Mouse (Mus musculus) CH12.LX (cell line): ENCODE measurements around the gene Rragd.

Experiments
- CHD2 ChIP-seq: IDR thresholded peaks from 2 replicates; pipeline ENCODE4 v1.6.1; 2011; ENCODE audit warnings: low read length, improper control_type of control experiment
- CTCF ChIP-seq, 2 experiments: IDR thresholded peaks in 1 of 2; conservative IDR thresholded peaks in 1 of 2; 2 replicates each; pipeline ENCODE4 v1.5.1; 2011 to 2012; ENCODE audit warnings: low read depth in 2 of 2, low read length in 2 of 2, improper control_type of control experiment in 1 of 2, inconsistent platforms in 1 of 2, mild to moderate bottlenecking in 1 of 2, moderate library complexity in 1 of 2
- E2F4 ChIP-seq: IDR thresholded peaks from 2 replicates; pipeline ENCODE4 v1.6.1; 2011; ENCODE audit warnings: low read depth, low read length, improper control_type of control experiment; ENCODE audit not compliant: insufficient replicate concordance
- ETS1 ChIP-seq: conservative IDR thresholded peaks from 2 replicates; pipeline ENCODE4 v1.6.1; 2012; ENCODE audit warnings: low read depth, mild to moderate bottlenecking, inconsistent platforms, low read length, improper control_type of control experiment, moderate library complexity
- MAX ChIP-seq: IDR thresholded peaks from 2 replicates; pipeline ENCODE4 v1.6.1; 2011; ENCODE audit warnings: low read length, improper control_type of control experiment
- POLR2A ChIP-seq: IDR thresholded peaks from 2 replicates; pipeline ENCODE4 v1.6.1; 2011; ENCODE audit warnings: low read depth, mild to moderate bottlenecking, improper control_type of control experiment, low read length
- RCOR1 ChIP-seq: conservative IDR thresholded peaks from 2 replicates; pipeline ENCODE4 v1.6.1; 2012; ENCODE audit warnings: low read depth, mild to moderate bottlenecking, inconsistent platforms, low read length, improper control_type of control experiment
- SMC3 ChIP-seq: IDR thresholded peaks from 2 replicates; pipeline ENCODE4 v1.6.1; 2011; ENCODE audit warnings: low read depth, low read length, improper control_type of control experiment
- TCF12 ChIP-seq: IDR thresholded peaks from 2 replicates; pipeline ENCODE4 v1.6.1; 2014; ENCODE audit warnings: low read depth, mild to moderate bottlenecking, inconsistent platforms, low read length, improper control_type of control experiment
- ZC3H11A ChIP-seq: IDR thresholded peaks from 2 replicates; pipeline ENCODE4 v1.6.1; 2012; ENCODE audit warnings: low read depth, mild to moderate bottlenecking, inconsistent platforms, low read length, improper control_type of control experiment

GRCm38 (mm10) chr4:33018361-33018999, 35.6 kb downstream of the Rragd start:
- TF ChIP-seq CHD2: no peak
- peak; percentile 40 for TF ChIP-seq ZC3H11A
- peak; percentile 87 to 91 for TF ChIP-seq CTCF (conservative IDR thresholded peaks at IDR 0.05 in 1 of 2, IDR thresholded peaks at IDR 0.05 in 1 of 2; ENCODE audit: low read depth in 2 of 2, low read length in 2 of 2)
- TF ChIP-seq SMC3: peak; percentile 87
- TF ChIP-seq POLR2A: no peak
- peak; percentile 54; the same call in 1 of the 2 replicates for TF ChIP-seq RCOR1
- 0 out of 2 replicates have a peak, but pooled peaks have one; percentile 23 for TF ChIP-seq TCF12
- TF ChIP-seq MAX: no peak
- TF ChIP-seq E2F4: no peak
- TF ChIP-seq ETS1: no peak
